Mouse (Mus musculus): Measurements from ENCODE around the gene Gm45837.

GRCm38 (mm10) chr7:101373082-101373481 is 37.6 kb upstream of the Gm45837 start:
- no peak for TF ChIP-seq CTCF (IDR thresholded peaks at IDR 0.05 in 2 of 3, conservative IDR thresholded peaks at IDR 0.05 in 1 of 3; ENCODE audit: control insufficient read depth in 1 of 3, insufficient read depth in 1 of 3, low read depth in 2 of 3, low read length in 3 of 3, poor library complexity in 1 of 3, severe bottlenecking in 1 of 3)
- TF ChIP-seq POLR2A (IDR thresholded peaks at IDR 0.05; ENCODE audit: control insufficient read depth in 1 of 2, insufficient read depth in 1 of 2, low read depth in 1 of 2, low read length in 2 of 2, poor library complexity in 1 of 2) = no peak

Measured in MEL (cell line).